Mouse (Mus musculus) layer of hippocampus, postnatal 10 days (tissue): ENCODE results near the gene Crxos. TPM values are rescaled to one million over a fixed set of nuclear protein-coding genes. Genes with fewer than 3 reads are reported as not detected.

Experiments
- total RNA-seq, 2 experiments: library from RNA; stranded (reverse); gene quantifications; 2 replicates each; pipeline ENCODE4 v1.2.3; 2021

Gene Crxos
- total RNA-seq, 2 experiments from 2014 or later, result 0.23 TPM; not detected in 1

Other genes starting within 250 kb of the Crxos start
- not detected for gene Obox3, start 242.7 kb upstream of the Crxos start, total RNA-seq
- gene Obox5, start 132.5 kb upstream of the Crxos start, total RNA-seq, result not detected
- gene Obox6, start 42.9 kb upstream of the Crxos start, total RNA-seq, result not detected
- not detected for gene Crx, start 2.6 kb upstream of the Crxos start, total RNA-seq
- gene Selenow, start 39.8 kb downstream of the Crxos start, total RNA-seq, result 1,000 to 10,000 TPM; 1,327 to 1,522 TPM
- gene Nop53, start 63.5 kb downstream of the Crxos start, total RNA-seq, result 100 to 1,000 TPM; 126 to 135 TPM
- 10 to 100 TPM in 1 of 2 experiments, 1 to 10 TPM in 1; 8.6 to 14.0 TPM for gene Ehd2, start 85.0 kb downstream of the Crxos start, total RNA-seq
- 10 to 100 TPM; 19.3 to 21.1 TPM for gene Bicra, start 165.3 kb downstream of the Crxos start, total RNA-seq
- gene Zfp541, start 179.2 kb downstream of the Crxos start, total RNA-seq, result under 1 TPM; 0.40 to 0.43 TPM
- 100 to 1,000 TPM; 191 to 195 TPM for gene Napa, start 215.8 kb downstream of the Crxos start, total RNA-seq
- 10 to 100 TPM; 33.3 to 39.1 TPM for gene Kptn, start 237.3 kb downstream of the Crxos start, total RNA-seq
- gene Slc8a2, start 247.2 kb downstream of the Crxos start, total RNA-seq, result 100 to 1,000 TPM; 282 to 292 TPM